Mouse (Mus musculus): Measurements from ENCODE around the gene Rasgef1b.
"Not testable (repeated sequence)": the region's sequence is repeated elsewhere in the genome, so short reads cannot be mapped to it uniquely, and the experiment has no call there.

Gene Rasgef1b

GRCm38 (mm10) chr5:99238150-99238549 is 490.7 kb downstream of the Rasgef1b start:
- DNase-seq: no peak

GRCm38 (mm10) chr5:99236888-99237752 is 491.7 kb downstream of the Rasgef1b start:
- no peak for DNase-seq

DNA sequence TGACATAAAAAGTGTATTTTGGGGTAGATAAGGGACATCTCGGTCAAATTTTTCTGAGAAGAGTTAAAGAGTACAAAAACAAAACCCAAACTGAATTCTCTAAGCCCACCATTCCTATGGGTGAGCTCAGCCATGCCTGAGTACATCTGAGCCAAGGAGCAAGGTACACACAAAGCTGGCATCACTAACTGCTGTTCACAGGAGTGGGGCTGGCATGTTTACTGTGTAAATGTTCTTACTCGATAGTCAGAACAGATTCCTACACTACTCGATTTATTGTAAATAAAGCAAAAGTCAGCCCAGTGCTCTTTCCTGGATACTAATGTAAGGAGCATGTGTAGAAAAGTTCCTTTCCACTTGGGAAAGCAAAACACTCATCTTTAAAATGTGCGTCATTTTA is 492.4 kb downstream of the Rasgef1b start:
- no peak for DNase-seq

GRCm38 (mm10) chr5:99234275-99234674 is 494.6 kb downstream of the Rasgef1b start:
- DNase-seq: no peak

DNA sequence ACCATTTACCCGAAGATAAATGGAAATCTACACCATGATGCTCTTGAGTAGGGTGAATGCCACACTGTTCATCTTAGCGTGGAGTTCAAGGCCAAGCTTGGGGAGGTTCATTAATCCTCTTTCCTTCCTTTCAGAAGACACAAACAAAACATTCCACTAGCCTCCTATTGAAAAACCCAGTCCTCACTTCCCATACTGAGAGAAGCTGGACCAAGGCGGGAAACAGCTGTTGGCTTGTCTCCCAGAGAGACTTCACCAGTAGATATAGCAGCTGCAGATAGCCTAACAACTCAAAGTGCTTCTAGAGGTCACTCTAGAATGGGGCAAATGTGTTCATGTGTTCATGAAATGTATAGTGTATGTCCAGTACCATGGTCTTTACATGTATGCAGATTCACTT is 495.7 kb downstream of the Rasgef1b start:
- no peak for DNase-seq

GRCm38 (mm10) chr5:99232410-99232809 is 496.5 kb downstream of the Rasgef1b start:
- DNase-seq: no peak

DNA sequence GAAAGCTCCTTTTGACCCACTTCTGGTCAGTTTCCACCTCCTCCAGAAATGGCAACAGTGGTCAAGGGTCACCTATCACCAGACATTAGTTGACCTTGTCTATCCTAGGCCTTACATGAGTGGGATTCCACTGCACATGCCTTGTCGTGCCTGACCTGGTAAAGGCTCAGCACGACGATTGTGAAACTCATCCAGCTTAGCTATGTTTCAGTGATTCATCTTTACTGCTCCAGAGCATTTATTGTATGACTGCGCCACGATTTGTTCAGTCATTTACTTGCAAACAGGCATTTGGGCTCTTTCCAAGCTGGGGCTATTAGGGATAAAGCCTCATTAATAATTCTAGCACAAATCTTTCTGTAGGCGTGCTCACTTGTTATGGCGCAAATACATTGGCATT is 498.4 kb downstream of the Rasgef1b start:
- DNase-seq: no peak

DNA sequence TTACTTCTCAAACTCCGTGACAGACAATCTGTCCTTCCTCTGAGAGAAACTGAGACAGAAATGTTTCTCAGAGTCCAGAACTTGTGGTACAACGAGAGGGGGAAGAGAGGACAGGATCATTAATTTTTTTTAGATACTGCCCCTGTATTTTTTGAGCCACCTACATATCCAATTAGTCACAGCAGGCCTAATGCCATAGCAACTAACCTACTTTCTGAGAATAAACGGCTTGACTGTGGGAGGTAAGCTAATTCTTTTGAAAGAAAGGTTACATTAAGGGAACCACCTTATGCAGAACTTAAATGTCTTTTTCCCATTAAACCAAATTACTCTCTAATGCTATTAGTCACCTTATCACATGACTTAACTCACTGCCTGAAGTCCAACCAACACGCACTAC is 501.5 kb downstream of the Rasgef1b start:
- DNase-seq: no peak

- DNase-seq: no peak
Measured at GRCm38 (mm10) chr5:99224571-99225011, 504.3 kb downstream of the Rasgef1b start.

DNA sequence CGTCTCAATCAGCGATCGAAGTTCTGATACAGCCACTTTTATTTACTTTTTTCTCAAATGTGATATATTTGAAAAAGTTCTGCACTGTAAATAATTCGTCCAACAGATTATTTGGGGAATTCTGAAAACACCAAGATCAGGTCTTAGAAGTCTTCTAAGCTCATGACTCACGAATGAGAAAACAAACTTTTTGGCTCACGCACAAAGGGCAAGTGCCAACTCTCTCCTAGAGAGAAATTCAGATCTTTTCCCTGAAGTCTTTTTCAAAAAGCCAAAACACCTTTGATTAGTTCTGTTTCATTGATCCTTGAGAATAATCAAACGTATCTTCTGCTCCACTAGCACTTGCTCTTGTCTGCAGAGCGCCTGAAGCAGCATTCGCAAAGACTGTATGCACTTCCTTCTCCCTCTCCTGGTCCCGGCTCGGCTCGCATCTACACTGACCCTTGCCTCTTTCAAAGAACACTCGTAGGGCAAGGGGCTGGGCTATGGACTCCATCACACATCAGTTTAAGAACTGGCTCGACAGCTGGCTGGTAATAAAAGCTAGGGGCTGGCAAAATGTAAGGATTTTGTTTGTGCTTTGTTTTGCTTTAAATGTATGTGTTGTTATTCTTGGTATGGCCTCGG is 504.9 kb downstream of the Rasgef1b start:
- DNase-seq: no peak

DNA sequence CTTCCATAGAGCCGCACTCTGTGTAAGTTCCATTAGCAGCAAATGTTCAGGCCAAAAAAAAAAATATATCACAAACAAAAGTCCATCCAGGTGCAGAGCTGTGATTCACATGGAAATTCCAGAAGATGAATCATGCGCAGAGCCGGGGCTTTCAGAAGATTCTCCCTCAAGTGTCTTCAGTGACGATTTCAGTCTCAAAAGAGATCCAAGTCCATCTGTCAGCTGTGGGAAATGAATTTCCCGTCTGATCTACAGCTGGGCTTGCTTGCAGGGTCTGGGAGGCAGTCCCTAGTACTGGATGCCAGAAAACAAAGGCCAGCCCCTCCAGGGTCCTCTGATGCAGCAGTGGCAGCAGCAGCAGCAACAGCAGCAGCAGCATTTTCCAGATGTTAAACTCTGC is 510.5 kb downstream of the Rasgef1b start:
- DNase-seq: no peak

- not testable (repeated sequence) for DNase-seq
Measured at GRCm38 (mm10) chr5:99216588-99217152, 512.2 kb downstream of the Rasgef1b start.

DNA sequence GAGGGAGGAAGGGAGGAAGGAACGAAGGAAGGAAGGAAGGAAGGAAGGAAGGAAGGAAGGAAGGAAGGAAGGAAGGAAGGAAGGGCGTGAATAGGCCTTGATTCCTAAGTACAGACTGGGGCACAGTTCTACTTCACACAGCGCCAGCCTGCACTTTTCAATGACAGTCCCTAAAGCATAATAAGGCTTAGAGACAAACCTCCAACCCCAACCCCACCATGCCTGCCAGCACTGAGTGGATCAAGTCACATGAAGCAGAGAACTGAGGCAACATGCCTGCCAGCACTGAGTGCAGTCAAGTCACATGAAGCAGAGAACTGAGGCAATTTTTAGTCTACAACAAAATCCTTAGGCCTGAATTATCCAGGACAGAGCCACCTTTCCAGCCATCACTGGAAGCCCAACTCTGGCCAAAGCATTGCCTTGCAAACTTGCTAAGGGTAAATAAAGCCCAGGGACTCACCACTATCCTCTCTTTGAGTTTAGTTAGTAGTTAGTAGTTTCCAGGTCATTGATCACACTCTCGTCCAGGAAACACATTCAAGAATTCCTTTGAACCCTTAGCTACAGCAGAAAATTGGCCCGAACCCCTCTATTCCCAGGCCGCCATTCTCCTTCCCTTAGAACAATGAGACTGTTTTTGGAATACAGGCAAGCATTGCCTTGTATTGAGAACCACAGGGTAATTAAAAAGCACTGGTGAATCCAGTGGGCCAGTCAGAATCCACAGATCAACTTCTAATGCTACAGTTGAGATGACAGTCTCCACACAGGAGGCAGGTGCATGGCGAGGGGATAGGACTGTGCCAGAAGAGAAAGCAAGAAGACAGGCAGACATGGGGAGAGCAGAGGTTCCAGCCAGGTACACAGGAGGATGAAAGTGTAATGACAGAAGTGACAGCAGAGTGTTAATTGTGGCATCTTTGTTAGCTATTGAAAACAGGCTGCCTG is 513.4 kb downstream of the Rasgef1b start:
- no peak for DNase-seq

- peak in 1 of 2 experiments; percentile 48 for DNase-seq
Measured at GRCm38 (mm10) chr5:99214400-99214799, 514.5 kb downstream of the Rasgef1b start.

- no peak for DNase-seq
Measured at GRCm38 (mm10) chr5:99213211-99213610, 515.7 kb downstream of the Rasgef1b start.

DNA sequence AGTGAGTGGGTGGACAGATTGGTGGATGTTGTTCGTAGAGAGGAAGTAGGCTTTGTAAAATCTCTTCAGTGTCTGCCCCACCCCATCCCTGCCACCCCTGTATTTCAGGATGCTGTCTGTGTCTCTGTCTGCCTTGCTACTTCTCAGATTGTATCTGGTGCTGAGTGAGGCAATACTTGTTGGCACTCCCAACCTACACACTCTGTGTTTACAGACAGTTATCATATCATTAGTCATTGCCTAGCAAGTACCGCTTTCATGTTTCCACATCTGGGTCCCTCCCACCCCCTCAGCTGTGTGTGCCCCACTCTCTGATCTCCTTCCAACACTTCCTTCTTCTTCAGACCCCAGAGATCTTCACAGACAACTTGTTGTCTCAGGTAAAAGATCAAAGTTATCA is 525.4 kb downstream of the Rasgef1b start:
- DNase-seq: no peak

DNA sequence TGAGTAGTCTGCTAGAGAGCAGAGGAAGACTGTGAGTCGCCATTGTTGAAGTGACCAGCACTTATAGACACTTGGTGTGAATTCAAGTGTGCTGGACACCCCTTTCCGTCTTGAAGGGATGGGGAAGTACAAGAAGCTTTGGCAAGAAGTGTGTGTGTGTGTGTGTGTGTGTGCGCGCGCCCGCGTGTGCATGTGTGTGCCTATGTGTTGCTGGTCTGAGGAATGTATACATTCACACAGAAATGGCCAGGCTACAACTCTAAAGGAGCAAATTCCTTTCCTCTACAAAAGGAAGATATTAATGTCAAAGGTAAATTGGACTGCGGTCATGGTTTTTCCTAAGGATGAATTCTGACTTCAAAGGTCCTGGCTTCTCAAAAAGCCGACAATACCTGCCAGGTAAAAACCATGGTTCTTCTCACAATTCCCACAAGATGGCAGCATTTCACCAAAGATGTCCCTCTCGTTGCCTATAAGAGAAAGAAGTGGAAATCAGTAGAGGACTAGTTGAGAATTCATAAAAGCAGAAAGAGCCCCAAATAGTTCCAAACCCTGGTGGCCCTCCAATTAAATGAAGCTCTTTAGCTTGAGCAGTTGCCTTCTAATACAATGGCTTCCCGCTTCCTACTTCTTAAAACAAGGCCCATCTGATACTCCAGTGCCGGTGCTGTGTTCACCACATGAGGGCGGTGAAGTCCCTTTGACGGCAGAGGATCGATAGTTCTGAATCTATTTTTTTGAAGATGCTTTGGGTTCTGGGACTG is 526.6 kb downstream of the Rasgef1b start:
- DNase-seq: peak; percentile 40 to 60

DNA sequence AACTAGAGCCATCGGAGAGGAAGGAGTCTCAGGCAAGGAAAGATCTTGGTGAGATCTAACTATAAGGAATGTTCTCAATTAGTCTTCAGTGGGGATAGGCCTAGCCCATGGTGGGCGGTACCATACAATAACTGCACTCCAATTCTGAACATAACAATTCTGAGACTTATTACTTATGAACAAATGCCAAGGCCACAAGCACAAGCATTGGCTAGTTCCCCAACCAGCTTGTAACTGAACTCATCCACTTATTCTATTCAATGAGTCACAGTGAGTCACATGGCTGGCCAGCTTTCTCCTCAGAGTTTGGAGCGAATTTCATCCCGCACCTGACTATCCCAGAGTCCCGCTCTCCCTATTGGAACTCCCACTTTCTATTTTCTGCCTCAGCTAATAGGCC is 533.4 kb downstream of the Rasgef1b start:
- no peak for DNase-seq

DNA sequence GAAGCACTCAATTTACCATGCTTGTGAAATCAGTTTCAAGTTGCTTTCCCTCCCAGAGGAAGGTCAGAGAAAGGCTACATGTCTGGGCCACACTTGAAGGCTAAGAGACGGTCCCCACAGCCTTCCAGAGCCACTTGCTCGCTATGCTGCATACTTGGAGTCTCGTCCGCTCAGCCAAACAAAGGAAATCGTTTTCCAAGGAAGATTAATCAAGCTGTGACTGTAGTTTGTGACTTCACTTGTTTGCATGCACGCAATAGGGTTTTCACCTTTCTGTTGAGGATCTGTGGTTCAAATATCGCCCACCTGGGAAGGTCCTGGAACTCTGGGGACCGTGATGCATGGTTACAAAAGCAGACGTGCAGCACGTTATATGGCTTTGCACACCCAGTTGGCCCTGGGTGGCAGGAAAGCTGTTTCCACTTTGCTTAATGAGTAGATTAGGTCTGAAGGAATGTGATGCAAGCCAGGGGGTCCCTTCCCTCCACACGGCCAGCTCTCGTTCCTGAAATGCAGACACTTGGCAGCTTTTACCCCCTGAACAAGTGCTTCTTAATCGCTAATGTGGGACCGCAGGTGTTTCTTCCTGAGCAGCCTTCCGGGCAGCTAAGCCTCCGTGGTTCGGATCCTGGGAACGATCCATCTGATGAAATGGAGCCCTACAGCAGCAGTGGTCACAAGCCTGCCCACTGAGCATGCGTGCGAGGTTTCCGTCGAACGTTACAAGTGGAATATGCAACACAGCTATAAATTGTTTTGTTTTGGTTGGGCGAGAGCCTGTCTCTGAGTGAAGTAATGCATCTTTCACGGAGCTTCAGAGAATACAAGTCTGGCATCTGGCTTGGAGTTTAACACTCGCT is 537.7 kb downstream of the Rasgef1b start:
- peak; percentile 30 to 60 for DNase-seq

- no peak for DNase-seq
Measured at GRCm38 (mm10) chr5:99183637-99184036, 545.2 kb downstream of the Rasgef1b start.

Measured in lung, postnatal 4 days (tissue).